Mouse (Mus musculus) urinary bladder, adult 2 months (tissue): Measurements from ENCODE around the gene Agtr2. TPM values are rescaled to one million over a fixed set of nuclear protein-coding genes. Genes with fewer than 3 reads are reported as not detected.
"Not testable (repeated sequence)": the region's sequence is repeated elsewhere in the genome, so short reads cannot be mapped to it uniquely, and the experiment has no call there.

Source experiments
- DNase-seq: peaks from one replicate; pipeline ENCODE4 v3.0.0; 2022; ENCODE audit warnings: low spot score
- polyA plus RNA-seq: library from polyadenylated mRNA; depleted of rRNA; stranded (reverse); fragments of >200 nt; gene quantifications from 2 replicates; pipeline ENCODE4 v1.2.3, GENCODE M21; 2012; rRNA removed

Agtr2 gene
- polyA plus RNA-seq = 1.4 and 1.7 TPM in 2 replicates

- no peak for DNase-seq
Observed at GRCm38 (mm10) chrX:21484414-21484813, at the start of gene Agtr2. Agtr2 (plus strand) TSS chrX:21484544.

- no peak for DNase-seq
Observed at GRCm38 (mm10) chrX:21452519-21452918, 31.8 kb upstream of the Agtr2 start.

- no peak for DNase-seq
Observed at GRCm38 (mm10) chrX:21488111-21488510, 3.8 kb downstream of the Agtr2 start.

- DNase-seq = no peak
Observed at GRCm38 (mm10) chrX:21500242-21500641, 15.9 kb downstream of the Agtr2 start.

GRCm38 (mm10) chrX:21507333-21507732, 23.0 kb downstream of the Agtr2 start:
- DNase-seq = not testable (repeated sequence)

GRCm38 (mm10) chrX:21522590-21522989, 38.2 kb downstream of the Agtr2 start:
- DNase-seq = no peak

Other genes starting within 250 kb of the Agtr2 start
- gene Slc6a14, start 230.4 kb downstream of the Agtr2 start, polyA plus RNA-seq = not detected in 2 replicates